Mouse (Mus musculus) induced T-regulatory cell, adult 2 months (primary cell): ENCODE results near the gene Stag1.

Experiments used
- DNase-seq: peaks from one replicate; pipeline ENCODE4 v3.0.0-alpha.2; 2012; ENCODE audit warnings: low read depth

Gene Stag1

DNA sequence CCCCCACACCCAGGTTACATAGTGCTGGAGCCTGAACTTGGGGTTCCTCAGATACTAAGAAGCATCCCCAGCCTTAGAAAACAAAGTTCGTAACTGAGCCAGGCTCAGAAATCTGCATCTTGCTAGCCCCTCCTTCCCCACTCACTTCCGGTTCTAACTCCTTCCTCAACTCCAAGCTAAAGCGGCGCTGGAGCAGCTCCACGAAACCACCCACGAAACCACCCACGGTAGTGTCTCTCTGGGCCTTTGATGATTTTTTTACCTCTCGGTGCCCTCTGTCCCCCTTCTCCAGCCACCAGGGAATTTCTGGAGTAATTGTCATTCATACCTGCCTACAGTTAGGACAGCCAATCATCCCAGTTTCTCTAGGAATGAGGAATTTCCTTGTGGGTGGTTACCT lies at the start of gene Stag1:
TSS of gene Stag1 (plus strand) at position 253 of the 400 bp plus-strand sequence.
- DNase-seq = no peak

DNA sequence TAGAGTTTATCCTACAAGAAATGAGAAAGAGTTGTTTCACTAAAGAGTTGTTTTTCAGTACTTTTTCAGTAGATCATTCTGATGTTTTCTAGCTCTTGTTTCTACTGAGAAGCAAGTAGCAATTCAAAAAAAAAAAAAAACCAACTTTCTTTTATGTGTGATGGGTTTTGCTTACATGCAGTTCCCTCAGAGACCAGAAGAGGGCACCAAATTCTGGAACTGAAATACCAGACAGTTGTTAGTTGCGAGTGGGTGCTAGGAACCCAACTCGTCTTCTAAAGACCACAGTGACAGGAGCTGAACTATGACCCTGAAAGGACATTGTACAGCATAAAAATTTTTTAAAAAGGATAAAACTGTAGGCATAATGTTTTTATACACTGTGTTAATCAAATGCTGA lies 49.3 kb upstream of the Stag1 start:
- DNase-seq = peak; percentile 77

DNA sequence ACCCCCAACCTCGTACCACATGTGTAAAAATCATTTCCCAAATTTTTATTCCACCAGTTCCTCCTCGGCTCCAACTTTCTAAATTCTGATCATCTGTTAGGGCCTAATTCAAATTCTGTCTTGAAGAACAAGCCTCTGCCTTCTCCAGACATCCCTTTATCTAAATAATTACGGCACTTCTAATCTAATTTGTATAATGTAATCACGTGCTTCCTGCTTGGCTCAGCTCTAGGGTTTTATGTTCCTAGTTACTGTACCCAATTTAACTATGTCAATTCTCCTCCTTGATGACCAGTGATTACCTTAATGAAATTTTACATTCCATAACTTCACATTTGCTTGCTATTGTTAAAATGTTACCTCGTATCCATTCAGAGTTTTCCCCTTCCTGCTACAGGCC lies 41.9 kb upstream of the Stag1 start:
- no peak for DNase-seq

DNA sequence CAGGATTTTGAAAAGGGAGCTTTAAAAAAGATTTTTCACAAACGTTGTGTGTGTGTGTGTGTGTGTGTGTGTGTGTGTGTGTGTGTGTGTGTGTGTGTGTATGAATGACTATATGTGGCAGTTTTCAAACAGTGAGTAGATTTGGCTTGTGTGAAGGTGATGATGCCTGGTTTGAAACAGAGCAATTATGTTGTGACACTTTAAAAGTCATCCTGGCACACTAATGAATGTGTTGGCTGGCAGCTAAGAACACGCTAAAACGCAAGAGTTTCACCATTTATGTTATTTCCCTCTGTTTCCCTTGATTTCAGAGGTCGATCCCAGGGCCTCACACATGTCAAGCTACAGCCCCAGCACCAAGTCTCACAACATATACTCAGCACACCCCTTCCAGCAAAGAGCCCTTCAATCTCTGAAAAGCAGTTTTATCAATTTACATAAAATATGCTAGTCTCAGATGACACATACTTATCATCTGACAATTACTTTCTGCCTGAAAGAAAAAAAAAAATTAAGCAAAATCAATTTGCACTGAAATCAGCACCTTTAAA lies 39.5 kb upstream of the Stag1 start:
- no peak for DNase-seq

DNA sequence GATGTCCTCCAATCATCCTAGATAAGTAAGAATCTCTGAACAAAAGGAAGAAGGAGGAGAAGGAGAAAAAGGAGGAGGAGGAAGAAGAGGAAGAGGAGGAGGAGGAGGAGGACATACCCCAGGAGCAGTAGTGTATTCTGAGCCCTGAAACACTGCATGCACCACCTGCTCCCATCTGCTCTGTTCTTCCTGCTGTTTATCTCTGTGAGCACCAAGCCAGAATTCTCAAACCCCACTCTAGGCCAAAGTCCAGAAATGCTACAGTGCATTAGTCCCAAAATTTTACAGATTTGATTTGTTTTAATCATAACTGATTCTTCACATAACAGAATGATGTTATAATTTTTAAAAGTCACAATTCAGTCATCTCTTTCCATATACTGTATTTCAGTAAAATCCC lies 38.6 kb upstream of the Stag1 start:
- no peak for DNase-seq

DNA sequence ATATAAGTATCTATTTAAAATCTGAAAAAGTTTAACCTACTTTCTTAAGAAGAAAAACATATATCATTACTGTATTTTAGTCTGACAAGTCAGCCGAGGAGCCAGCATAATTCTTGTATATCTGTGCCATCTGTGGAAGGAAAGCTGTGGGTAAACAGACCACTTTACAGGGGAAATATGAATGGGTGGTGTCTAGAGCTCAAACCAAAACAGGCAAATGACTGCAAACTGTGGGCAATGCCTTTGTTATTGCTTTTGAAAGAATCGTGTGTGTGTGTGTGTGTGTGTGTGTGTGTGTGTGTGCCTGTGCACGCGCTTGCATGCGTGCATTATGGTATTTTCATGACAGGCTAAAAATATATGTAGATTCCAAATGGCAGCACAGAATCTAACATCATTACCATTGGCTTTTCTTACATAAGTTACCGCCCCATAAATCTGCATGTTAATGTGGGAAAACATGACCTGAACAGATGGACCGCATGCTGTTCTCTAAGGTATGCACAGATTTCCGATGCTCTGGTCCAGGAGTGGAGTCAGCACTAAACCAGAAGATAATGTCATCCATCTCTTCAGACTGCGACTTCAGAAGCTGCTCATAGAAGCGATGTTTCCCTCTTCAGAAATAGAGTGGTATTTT lies 37.2 kb upstream of the Stag1 start:
- no peak for DNase-seq

DNA sequence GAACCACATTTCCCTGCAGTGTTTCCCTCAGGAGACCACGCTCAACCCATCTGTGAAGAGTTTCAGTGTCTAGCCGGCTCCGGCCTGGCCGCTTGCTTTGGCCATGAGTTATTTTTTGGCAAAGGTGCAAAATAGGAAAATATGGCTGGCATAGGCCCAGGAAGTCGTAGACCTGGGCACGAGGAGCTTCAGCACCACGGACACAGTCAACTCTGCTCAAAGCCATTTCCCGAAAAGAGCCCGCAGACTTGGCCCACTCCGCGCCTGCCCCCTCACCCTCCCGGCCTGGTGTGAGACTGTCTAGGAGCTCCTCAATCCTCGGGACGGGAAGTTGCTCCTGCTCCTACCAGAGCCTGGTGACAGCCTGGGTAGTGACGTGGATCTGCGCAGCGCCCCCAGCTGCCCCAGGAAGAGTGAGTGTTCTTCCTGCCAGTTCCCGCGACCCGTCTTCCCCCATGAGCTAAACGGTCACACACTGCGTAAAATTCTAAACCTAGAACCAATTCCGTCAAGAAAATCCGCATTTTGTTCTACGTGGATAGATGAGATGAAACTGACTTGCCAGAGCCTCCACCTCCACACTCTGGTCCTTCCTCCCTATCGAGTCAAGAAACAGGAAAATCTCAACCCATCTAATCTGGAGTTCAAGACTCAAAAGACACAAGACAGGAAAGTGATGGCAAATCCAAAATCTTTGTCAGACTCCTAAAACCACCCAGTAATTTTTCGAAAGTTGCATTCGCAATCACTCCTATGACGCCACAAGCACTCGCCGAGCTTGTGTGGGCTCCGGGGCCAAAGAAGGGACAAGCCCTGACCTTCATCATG lies 27.6 kb upstream of the Stag1 start:
- peak; percentile 19 for DNase-seq

DNA sequence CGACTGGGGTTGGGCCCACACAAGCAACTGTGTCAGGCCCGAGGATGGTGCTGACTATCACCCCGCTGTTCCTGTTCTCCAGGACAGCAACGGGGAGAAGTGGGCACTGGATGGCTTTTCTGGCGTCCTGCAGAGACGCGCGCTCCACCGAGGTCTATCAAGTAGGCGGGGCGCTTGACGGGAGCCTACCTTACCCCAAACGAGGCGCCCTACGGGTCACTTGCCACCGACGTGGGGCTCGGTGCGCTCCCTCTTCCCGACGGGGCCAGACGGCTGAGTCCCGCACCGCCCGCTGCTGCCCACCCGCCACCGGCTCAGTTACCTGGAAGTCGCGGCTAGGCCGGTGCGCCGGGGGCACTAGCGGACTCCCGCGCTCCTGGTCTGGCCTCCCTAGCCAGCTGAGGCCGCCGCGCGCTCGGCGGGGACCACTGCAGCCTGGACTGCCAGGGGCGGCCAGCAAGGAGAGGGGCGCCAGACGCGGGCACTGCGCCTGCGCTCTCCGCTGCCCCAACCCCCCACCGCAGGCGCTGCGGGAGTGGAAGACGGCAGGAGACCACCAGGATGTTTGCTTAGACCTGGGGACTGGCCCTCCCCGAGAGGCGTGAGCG lies 26.9 kb upstream of the Stag1 start, which contains the start of gene Slc35g2:
TSS of gene Slc35g2 (minus strand) at position 465 of the 608 bp plus-strand sequence.
- peak; percentile 23 for DNase-seq

DNA sequence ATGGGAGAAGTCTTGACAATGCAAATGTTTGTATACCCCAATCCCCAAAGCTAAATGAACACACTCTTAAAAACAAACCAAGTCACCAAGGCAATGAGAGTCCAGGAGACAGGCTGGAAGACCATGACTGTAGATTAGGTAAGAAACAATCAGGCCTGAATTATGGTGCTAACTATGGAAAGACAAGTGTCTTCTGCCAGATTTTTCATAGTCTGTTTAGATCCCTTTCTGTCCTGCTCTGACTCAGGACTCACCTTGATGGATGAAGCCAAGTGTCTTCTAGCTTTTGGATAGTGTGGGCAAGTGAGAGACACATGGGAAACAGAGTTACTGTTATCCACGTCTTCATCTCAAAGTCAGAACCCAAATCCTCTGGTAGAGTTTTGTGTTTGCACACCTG lies 26.1 kb upstream of the Stag1 start:
- DNase-seq = no peak

DNA sequence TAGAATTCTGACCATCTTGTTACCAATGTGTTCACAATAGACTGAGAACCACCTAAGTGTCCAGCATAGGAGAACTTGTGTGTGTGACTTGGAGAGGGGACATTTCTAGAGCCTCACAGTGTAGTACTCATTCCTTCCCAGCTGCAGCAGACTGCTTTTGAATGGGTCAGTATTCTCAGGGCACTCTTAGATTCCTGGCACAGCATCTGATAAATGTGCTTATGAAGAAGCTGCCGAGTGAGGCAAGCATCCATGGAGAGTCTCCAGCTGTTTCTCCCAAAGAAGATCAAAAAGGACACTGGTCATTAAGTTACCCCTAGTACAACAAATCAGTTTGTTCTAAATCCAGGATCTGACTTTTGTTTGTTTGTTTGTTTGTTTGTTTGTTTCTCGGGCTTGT lies 24.3 kb upstream of the Stag1 start:
- DNase-seq = no peak

DNA sequence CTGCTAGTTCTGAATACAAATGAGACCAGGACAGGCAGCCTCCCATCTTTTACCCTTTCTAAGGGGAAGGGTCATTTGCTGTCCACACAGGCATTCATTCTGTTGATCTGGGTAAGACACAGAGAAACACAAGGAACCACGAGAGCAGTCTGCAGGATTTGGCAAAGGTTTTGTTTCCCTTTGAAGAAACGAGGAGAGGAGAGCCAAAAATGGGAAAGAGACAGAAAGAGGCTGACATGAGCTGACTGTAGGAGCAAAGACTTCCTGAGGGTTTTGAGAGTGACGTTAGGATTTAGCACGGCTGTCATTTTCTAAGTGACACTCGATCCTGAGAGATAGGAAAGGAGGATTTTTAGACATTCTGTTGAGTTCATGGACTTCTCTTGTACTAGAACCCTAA lies 23.7 kb upstream of the Stag1 start:
- DNase-seq = no peak

DNA sequence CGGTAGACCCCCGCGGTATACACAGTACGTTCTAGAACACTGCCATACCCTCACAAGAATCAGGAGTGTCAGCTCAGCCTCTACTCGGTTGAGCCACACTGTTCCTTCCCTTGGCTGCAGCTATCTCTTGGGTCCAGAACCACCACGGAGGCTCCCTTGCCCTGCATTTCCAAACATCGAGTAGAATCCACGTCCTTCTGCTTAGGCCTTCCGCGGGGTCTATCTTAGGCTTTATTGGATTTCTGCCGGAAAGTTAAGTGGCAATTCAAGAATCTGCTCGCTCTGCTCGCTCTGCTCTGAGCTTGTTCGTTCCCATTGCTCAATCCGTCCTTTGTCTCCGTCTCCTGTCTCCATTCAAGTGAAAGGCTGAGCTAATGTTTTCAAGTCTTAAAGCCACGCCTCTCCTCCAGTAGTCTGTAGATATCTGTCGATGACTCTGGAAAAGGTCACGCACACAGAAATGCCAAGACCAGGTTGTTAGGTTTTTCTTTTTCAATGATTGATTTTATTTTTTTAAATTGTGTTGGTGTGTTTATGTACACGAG lies 17.3 kb upstream of the Stag1 start:
- no peak for DNase-seq

DNA sequence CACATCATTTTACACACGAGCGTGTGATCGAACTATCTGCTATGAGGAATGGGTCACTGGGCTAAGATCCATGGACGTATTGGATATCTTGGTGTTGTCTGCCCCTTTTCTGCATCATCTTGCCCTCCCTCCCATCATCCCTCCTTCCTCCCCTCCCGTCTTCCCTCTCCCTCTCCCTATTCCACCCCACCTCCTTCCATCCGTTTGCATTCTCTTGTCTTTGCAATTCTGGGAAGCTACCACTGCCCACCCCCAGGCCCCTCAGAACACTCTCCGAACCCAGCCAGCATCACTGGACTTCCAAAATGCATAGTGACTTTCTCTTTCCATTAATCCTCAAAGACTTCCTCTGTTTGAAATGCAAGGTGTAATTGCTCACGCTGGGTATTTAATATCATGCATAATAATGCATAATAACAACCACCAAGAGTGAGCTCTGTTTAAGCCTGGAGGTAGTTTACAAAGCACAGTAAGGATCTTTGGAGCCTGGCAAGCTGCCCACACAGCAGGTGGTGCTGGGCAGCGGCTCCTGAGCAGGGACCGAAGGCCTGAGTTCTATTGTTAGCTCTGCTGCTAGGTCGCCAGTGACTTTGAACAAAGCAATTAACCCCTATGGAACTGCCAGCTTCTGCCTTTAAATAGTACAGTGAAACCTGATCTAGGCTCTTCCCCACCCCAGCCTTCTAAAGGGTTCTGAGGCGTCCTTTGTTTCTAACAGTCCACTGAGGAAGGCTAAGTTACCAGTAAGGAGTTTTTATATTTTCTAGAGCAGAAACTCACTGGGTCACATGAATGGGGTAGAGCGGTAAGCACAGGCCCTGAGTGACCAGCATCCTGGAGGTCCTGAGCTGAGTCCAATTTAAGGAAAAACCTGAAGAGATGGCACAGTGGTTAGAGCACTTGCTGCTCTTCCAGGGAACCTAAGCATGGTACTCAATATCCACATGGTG lies 15.8 kb upstream of the Stag1 start:
- DNase-seq = no peak

DNA sequence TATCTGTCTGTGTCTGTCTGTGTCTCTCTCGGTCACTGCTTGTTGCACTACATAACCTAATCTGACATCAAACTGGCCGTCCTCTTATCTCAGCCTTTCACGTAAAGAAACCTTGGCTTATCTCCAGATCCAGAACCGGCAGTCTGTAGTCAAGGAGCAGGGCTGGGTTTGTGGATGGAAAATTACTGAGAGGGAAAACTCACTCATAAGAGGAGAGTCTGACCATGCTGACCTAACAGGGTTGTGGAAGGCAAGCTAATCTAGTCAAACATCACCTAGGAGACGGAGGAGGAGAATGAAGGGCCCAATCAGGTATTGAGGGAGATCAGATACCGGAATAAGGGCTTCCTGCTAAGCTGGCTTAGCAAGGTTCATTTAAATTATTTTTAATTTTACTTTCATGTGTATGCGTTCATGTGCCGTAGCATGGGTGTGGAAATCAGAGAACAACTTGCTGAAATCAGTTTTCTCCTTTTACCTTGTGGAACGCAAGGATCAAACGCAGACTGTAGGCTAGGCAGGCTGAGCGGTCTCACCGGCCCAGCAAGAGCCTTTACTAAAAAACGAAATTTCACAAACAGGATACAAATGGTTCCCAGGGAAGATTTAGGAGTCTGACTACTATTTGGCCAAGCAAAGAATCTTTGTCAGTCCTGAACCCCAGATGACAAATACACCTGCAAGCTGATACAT lies 14.6 kb upstream of the Stag1 start:
- DNase-seq = no peak

DNA sequence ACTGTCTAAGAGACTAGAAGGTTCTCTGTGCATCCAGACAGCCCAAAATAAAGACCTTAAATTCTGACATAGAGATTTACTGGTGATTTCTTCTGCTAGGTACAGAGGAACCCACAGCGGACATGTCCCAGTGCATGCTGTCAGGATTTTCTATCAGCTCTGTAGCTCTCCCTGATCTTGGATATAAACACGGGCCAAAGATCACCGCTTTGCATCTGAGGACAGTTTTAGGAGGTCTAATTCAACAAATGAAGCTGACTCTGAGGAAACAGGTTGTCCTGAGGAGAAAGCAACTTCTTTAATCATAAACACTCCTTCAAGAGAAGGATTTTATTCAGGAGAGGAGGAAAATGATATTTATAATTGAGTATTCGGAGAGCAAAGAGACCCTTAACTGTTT lies 13.6 kb upstream of the Stag1 start:
- DNase-seq = no peak

DNA sequence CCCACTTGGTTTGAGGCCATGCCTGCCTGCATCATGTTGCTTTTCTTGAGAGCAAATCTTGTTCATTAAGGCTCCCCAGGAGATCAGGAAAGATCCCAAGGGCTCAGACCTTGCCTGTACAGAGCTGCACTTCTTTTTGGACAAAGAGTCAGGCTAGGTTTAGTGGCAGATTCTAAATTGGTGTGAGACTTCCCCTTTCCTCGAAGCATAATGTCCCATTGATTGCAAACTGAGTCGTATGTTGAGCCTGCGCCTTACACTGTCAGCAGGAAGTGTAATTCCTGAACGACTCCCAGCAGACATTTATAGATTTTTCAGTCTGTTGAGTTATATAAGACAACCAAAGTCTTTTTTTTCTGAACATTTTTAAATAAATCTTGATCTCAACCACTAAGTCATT lies 7.1 kb upstream of the Stag1 start:
- DNase-seq = no peak

DNA sequence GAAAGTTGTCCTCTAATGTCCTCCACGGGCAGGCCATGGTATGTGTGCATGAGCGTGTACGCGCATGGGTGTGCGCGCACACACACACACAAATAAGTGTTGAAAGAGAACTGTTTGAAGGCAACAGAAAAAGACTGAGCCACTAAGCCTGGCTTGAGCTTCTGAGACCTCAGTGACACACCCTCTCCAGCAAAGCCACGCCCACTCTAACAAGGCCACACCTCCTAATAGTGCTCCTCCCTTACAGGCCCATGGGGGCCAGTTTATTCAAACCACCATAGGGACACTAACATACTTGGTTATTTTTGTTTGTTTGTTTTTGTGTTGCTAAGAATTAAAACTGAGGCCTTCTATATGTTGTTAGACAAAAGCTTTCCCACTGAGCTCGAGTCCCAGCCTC lies 1.3 kb upstream of the Stag1 start:
- DNase-seq = peak; percentile 9

DNA sequence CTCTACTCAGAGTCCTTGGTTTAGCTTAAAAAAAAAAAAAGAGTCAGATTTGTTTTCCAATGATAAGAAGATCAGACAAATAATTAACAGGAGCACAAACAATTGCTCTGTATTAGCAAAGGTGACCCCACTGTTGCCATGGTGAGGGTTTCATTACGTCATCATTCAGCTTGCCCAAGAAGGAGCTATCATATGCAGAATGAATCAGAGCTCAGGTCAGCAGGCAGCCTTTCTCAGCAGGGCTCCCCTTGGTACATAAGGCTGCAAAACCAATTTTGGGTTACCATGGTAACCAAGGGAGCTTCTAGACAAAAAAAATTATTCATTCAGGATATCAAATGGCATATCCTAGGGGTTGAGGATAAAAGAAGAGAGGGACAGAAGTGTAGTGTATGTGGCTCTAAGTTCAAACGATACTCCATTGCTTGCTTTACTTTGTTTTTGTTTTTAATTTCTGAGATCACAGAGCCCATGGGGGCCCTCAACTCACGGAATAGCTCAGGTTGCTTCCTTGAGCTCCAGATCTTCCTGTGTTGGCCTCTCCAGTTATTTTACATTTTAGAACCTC lies 2.2 kb downstream of the Stag1 start:
- no peak for DNase-seq

DNA sequence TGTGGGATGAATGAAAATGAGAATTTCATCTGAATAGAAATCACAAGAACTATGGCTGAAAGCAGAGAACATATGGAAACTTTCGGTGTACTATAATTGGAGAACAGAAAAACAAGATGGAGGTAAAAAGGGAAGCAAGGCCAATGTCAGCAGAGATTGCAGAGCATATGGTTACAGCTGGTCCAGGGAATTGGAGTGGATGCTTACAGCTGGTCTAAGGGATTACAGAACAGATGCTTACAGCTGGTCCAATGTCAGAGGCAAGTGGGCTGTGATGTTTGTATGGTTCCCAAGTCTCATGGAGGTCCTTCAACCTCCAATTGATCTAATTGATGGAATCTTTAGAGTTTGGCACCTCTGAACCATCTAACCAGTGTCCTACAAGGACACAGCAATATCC lies 4.5 kb downstream of the Stag1 start:
- DNase-seq = no peak

DNA sequence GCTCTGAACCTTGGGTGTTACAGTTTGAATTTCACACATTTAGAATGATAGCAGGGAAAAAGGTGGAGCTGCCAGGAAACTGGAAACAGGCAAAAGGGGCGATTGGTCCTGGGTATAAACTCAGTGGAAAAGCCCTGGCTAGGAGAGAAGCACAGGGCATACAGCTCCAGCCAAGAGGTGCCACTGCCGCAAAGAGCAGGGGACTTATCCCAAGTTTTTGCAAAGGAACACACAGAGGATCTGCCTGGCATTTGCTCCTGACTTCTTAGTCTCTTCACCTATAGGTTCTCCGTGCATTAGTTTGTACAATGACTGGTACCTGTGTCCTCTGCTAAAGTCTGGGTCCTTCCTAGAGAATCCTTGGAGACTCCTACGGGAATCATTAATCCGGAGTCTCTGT lies 5.6 kb downstream of the Stag1 start:
- DNase-seq = no peak

DNA sequence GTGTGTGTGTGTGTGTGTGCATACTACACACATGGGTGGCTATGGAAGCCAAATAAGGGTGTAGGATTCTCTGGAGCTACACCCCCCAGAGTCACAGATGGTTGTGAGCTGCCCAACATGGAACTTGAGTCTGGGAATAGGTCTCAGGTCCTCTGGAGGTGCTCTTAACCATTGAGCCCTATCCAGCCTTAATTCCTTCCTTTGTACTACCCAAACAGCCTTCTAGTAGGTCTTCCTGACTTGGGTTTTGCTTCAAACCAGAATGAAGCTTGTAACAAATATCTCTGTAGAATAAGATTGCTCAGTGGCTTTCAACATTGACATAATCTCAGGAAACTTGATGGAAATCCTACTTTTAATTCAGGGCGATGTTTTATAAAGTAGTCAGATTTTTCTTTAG lies 7.9 kb downstream of the Stag1 start:
- DNase-seq = no peak
